Mouse (Mus musculus) G1E (cell line): ENCODE measurements at regions not wholly inside any gene's neighbourhood (a gene's known extent, or its start where the extent isn't known, plus 50 kb on each side); places are given as distances from the start of the nearest gene placed in this dataset.

Experiments used
- ATAC-seq: 2 replicates; pipeline ENCODE4 v1.8.0; 2016; ENCODE audit warnings: mild to moderate bottlenecking; ENCODE audit not compliant: insufficient number of reproducible peaks, poor library complexity, low FRiP score, severe bottlenecking; ENCODE audit errors: extremely low read depth
- DNase-seq: peaks from one replicate; pipeline ENCODE4 v3.0.0; 2012; ENCODE audit warnings: low spot score
- H3K27me3 ChIP-seq: 2 replicates; pipeline ENCODE4 v1.6.1; 2012; ENCODE audit warnings: mild to moderate bottlenecking, low read length, inconsistent platforms; ENCODE audit not compliant: insufficient read depth
- H3K36me3 ChIP-seq: replicated peaks from 2 replicates; pipeline ENCODE3; 2012; ENCODE audit warnings: mild to moderate bottlenecking, inconsistent platforms
- H3K4me1 ChIP-seq: 2 replicates; pipeline ENCODE4 v1.6.1; 2012; ENCODE audit warnings: low read depth, low read length, inconsistent platforms, mixed read lengths; ENCODE audit not compliant: insufficient read depth
- H3K4me3 ChIP-seq: 2 replicates; pipeline ENCODE4 v1.5.1; 2012; ENCODE audit warnings: low read depth, mild to moderate bottlenecking, inconsistent platforms, low read length, moderate library complexity, mixed read lengths
- H3K9me3 ChIP-seq: replicated peaks from 2 replicates; pipeline ENCODE4 v1.6.1; 2012; ENCODE audit warnings: inconsistent platforms
- CTCF ChIP-seq: IDR thresholded peaks from 2 replicates; pipeline ENCODE4 v1.5.1; 2012; ENCODE audit warnings: low read depth, low read length, inconsistent platforms, mixed read lengths
- GATA1 ChIP-seq: IDR thresholded peaks from 2 replicates; pipeline ENCODE4 v1.6.1; 2012; ENCODE audit warnings: borderline replicate concordance, low read length, inconsistent platforms, mixed read lengths
- GATA2 ChIP-seq: IDR thresholded peaks from 2 replicates; pipeline ENCODE4 v1.6.1; 2012; ENCODE audit warnings: low read depth, low read length, inconsistent platforms, borderline replicate concordance
- POLR2AphosphoS5 ChIP-seq: IDR thresholded peaks from 2 replicates; pipeline ENCODE4 v1.6.1; 2012; ENCODE audit warnings: low read depth, low read length, inconsistent platforms; ENCODE audit not compliant: insufficient replicate concordance
- TAL1 ChIP-seq: conservative IDR thresholded peaks from 2 replicates; pipeline ENCODE4 v1.6.1; 2012; ENCODE audit warnings: low read depth, low read length, inconsistent platforms, mixed read lengths

DNA sequence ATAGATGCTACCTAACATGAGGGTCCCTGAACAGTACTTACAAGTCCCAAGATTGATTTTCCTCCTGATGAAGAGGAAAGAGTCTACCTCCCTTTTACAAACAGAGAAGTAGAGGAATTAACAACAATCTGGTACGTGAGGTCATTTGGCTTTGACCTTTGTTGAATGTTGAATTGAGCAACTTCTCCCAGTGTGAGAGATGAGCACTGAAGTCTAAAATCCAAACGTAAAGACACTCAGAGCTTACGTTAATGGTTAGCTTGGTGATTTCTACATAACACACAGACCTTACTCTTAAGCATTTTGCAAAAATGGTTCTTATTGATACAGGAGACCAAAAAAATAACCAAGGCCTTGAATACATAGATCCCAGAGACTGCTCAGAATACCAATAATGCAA, 165.1 kb downstream of the Tmx1 start:
- H3K9me3 ChIP-seq, result no peaks in the 10 kb centered on the region
- no peak overlapping the region for H3K4me3 ChIP-seq
- H3K36me3 ChIP-seq, result no peaks in the 10 kb centered on the region
- no peaks in the 10 kb centered on the region for H3K4me1 ChIP-seq
- peaks cover 2% of the 10 kb centered on the region; the same call in 1 of the 2 replicates for H3K27me3 ChIP-seq
- TF ChIP-seq POLR2AphosphoS5 (no peak), CTCF (no peak), GATA1 (no peak), GATA2 (no peak), TAL1 (no peak)
- DNase-seq (no peak), ATAC-seq (no peak)

DNA sequence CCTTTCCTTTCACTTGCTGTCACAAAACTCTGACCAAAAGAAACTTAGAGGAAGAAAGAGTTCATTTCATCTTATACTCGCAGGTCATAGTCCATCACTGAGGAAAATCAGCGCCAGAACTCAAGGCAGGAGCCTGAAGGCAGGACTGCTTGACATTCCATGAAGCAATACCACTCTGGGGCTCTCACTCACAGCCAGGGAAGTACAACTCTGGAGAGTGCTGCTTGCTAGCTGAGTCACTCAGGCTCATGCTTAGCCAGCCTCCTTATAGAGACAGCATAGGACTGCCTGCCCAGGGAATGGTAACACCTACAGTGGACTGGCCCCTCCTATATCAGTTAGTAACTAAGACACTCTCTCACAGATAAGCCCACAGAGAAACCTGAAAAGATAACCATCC, 166.5 kb downstream of the Tmx1 start:
- ATAC-seq, result no peak
- Histone ChIP-seq H3K4me3 (no peak overlapping the region), H3K4me1 (no peaks in the 10 kb centered on the region), H3K27me3 (peaks cover 2% of the 10 kb centered on the region; the same call in 1 of the 2 replicates), H3K9me3 (no peaks in the 10 kb centered on the region), H3K36me3 (no peaks in the 10 kb centered on the region)
- TF ChIP-seq GATA2, result no peak
- no peak for TF ChIP-seq CTCF
- TF ChIP-seq POLR2AphosphoS5, result no peak
- TF ChIP-seq TAL1, result no peak
- TF ChIP-seq GATA1, result no peak
- DNase-seq, result no peak

DNA sequence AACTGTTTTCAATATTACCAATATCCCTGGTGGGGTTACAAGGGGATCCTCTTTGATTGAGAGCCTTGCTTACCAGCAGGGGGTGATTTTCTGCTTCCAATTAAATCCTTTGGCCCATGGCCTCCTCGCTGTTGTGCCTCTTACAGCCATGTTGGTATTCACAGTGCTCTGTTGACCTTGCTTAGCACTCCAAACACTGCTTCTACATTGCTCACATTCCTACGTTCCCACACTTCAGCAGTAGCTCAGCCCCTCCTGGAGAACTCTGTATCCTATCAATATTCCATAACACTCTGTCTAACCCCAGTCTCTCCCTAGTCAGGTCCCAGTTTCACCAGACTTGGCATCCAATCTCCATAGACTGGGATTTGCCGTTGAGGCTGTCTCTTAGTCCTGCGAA, 169.1 kb downstream of the Tmx1 start:
- TF ChIP-seq POLR2AphosphoS5 (no peak), GATA2 (no peak), TAL1 (no peak), CTCF (no peak), GATA1 (no peak)
- no peaks in the 10 kb centered on the region for H3K9me3 ChIP-seq
- DNase-seq (no peak), ATAC-seq (no peak)
- no peak overlapping the region for H3K4me3 ChIP-seq
- H3K36me3 ChIP-seq, result no peaks in the 10 kb centered on the region
- H3K27me3 ChIP-seq, result peaks cover 2% of the 10 kb centered on the region; the same call in 1 of the 2 replicates
- H3K4me1 ChIP-seq, result no peaks in the 10 kb centered on the region

DNA sequence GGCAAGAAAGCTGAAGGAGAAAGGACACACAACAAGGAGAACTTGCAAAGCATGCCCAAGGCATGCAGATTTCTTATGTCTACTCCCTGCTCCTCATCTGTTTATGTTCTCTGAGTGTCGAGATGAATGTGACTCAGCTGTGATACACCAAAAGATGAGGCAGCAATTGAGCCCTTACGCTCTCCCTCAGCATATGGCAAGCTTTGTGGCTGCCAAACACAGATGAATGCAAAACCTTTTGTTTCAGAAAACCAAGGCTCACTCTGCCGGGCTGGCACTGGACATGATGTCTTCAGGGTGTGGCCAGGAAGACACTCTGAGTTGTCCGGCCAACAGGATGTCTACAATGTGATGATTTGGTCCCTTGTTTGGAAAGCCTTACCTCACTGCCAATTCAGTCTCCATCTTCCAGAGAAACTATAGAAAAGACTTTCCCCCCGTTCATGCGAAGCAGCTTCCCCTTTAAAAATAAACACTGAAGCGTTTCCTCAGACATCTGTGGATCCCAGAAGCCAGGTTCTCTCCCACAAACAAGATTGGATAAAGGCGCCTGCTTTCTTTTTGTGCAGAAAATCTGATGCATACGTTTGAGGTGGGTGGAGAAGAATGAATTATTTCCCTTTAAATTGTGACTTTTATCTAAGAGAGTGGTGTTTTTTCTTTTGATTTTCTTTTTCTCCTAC, 171.5 kb downstream of the Tmx1 start:
- Histone ChIP-seq H3K27me3 (peaks cover 2% of the 10 kb centered on the region; the same call in 1 of the 2 replicates), H3K9me3 (no peaks in the 10 kb centered on the region), H3K36me3 (no peaks in the 10 kb centered on the region), H3K4me3 (no peak overlapping the region), H3K4me1 (no peaks in the 10 kb centered on the region)
- ATAC-seq (no peak), DNase-seq (no peak)
- TF ChIP-seq GATA1, result no peak
- TF ChIP-seq GATA2, result no peak
- no peak for TF ChIP-seq CTCF
- TF ChIP-seq TAL1, result no peak
- no peak for TF ChIP-seq POLR2AphosphoS5

DNA sequence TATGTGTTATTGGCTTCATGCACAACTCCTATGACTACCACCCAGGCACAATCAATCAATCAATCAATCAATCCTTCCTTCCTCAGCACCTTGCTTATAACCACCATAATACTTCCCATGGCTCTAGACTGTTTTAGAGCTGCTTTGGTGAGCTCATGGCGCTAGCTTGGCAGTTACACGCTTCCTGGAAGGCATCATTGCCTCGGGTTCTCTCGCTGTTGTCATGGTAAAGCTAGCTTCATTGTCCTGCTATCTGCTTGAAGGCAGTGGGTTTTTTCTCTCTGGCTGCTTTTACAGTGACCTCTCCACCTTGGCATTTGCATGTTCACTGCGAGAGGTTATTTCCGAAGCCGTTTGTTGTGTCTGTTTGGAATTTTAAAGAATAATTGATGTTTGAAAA, 174.7 kb downstream of the Tmx1 start:
- TF ChIP-seq GATA2, result no peak
- Histone ChIP-seq H3K4me3 (no peak overlapping the region), H3K36me3 (no peaks in the 10 kb centered on the region), H3K9me3 (no peaks in the 10 kb centered on the region), H3K4me1 (no peaks in the 10 kb centered on the region), H3K27me3 (peaks cover 6% of the 10 kb centered on the region; the same call in 1 of the 2 replicates)
- ATAC-seq (no peak), DNase-seq (no peak)

DNA sequence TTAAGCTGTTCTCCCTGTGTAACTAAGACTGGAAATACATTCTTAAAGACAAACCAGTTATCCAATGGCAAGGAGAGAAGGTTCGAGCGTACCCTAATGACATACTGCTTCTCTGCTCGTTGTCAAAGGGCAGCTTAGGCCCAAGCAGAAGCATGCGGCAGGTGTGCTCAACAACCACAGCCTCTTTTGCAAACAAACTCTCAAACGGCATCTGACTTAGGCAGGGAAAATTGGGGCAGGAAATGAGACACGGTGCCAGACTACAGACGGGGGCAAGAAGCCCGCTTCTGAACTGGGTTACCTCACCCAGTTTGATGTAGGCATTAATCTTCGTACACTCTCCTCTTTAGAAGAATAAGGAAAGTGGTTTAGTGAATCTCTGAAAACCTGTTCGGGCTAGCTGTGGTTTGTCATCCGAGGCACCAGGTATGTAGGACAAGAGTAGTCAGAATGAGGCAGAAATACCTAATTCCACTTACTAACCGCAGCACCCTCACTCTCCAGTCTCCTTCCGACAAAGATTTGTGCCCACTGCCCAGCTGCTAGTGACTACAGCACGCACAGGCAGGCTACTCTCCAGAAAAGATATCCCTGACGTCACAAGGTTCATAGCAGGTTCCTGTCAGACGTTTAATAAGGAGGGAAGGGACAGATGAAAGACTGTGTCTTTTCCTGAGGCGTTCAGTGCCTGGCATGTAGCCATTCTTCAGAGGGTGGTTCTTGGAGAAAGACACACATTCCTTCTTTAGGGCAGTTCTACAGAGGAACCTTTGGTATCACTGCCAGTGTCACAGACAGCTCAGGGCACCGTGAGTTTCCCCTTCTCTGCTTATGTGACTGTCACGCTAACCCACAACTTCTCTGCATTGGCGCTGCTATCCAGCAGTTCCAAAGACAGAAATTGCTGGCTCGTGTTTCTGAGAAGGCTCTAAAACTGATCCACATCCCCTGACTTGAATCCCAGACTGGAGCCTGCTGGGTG, 175.8 kb downstream of the Tmx1 start:
- H3K36me3 ChIP-seq, result no peaks in the 10 kb centered on the region
- no peak overlapping the region for H3K4me3 ChIP-seq
- H3K4me1 ChIP-seq, result no peaks in the 10 kb centered on the region
- H3K27me3 ChIP-seq, result peaks cover 8% of the 10 kb centered on the region
- DNase-seq (no peak), ATAC-seq (no peak)
- no peak for TF ChIP-seq GATA2
- no peak for TF ChIP-seq POLR2AphosphoS5
- no peak for TF ChIP-seq CTCF
- no peak for TF ChIP-seq TAL1
- TF ChIP-seq GATA1, result no peak
- H3K9me3 ChIP-seq, result no peaks in the 10 kb centered on the region
